Mouse (Mus musculus): ENCODE results near the gene Hic1. TPM values are rescaled to one million over a fixed set of nuclear protein-coding genes. Genes with fewer than 3 reads are reported as not detected.

The Hic1 gene
- 1 to 10 TPM in 1 of 2 experiments, under 1 TPM in 1; 0.02 to 1.7 TPM for polyA plus RNA-seq (2012; fragmentation: generic; extraction: Trizol)

DNA sequence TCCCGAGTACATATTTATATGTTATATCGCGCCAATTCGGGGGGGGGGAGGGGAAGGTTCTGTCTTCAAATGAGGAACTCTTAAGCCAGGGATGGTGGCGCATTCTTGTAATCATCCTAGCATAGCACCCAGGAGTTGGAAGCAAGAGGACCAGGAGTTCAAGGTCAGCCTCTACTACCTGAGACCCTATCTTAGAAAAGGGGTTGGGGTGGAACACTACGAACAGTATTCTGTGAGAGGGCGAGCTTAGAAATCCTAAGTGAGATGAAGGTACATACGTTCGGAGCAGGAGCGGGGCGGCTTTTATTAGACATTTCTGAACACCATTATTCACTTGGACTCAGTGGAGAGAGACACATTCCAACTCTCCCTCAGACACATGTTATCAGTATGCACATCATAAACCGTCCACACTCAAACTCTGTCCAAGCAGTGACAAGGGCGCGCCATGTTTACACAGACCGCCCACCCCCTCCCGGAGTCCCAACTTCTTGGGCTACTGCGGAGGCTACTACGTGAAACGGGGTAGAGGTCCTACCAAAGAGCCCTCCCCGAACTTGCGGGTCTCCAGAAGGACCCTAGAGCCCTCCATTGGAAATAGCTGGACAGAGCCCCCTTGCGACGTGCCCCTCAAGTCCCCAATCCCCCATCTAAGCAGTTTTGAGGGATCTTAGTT is at the start of gene Hic1:
Gene Hic1 (minus strand): TSS at position 115 of the 676 bp plus-strand sequence.

DNA sequence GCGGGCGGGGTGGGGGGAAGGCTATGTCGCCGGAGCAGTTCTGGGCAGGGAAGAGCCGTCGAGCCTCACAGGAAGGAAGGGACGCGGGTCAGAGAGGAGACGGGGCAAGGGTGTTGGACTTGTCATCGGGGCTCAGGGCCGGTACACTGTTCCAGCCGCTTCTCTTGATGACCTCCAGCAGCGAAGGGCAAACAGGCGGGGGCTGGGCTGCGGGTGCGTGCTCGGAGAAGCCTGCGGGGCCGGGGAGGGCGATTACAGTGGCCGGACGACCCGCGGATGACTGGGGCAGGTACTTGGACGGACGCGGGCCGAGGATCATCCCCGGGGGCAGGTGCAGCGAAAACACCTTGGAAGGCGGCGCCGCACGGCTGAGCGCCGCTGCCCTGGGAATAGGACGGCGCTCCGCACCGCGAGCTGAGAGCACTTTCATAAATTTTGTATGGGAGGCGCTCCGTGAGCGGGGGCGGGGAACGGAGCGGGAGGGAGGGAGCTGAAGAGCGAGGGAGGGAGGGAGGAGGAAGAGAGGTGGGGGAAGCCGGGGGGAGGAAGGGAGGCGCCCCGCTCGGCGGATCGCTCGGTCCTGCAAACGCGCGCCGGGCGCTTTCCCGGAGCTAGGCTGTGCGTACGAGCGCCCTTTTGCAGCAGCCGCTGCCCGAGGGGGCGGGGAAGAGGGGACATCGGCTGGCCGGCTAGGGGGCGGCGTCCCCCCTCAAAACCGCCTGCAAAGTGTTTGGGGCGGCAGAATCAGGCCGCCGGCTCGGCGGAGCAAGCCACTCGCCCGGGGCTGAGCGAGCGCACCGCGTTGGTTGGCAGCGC is 24.1 kb upstream of the Hic1 start, which contains the start of gene Rtn4rl1:
Gene Rtn4rl1 (plus strand): TSS at position 528 of the 816 bp plus-strand sequence.

DNA sequence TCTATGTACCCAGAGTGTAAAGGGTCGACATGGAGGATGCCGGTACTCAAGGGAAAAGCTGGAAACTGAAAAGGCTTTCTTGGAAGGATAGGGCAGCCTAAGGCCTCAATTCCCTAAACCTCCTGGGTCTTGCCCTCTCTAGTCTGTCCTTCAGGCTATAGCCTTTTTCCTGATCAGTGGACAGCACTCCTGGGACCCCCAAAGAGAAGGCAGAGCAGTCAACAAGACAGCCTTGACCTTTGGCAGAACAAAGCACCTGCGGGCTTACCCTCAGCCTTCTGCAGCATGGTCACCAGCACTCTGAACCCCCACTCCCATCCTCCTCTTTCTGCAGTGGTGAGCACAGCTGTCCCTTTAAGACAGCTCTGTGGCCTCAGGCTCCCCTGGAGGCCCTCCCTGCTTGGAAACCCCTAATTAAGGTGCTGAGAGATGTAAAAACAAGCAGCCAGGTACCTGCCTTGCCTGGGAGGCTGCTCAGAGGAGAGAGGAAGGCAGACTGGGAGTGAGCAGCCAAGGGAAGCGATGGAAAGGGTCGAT is 21.7 kb upstream of the Hic1 start, which contains the start of gene Dph1:
Gene Dph1 (minus strand): TSS at position 337 of the 537 bp plus-strand sequence.

DNA sequence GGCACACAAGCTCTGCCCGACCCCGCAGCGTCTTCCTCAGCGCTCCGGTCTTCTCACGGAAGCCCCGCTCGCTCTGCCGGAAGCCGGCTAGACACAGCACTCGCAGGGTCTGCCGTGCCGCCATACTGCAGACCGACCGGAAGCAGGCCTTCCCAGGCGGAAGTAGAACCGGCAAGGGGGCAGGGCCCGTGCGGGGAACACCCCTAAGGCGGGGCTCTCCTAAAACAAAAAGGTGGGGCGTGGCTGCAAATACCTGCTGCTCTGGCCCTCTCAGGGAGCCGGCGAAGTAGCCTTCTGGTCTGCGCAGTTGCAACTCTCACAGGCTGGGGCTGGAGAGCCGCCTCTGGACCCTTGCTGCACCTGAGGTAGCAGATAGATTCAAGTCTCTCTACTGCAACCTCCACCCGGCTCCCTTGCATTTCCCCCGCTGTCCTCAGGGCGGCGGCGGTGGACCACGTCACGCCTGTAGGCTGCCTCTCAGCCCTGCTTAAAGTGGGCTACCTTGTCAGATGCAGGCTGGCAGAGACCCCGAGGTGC is 9.4 kb upstream of the Hic1 start, which contains the start of gene Ovca2:
Gene Ovca2 (minus strand): TSS at position 164 of the 537 bp plus-strand sequence.

Other genes starting within 250 kb of the Hic1 start
- 10 to 100 TPM in 1 of 2 experiments, 1 to 10 TPM in 1; 2.1 to 59.8 TPM for gene Smg6, start 243.7 kb downstream of the Hic1 start, polyA plus RNA-seq (2012; fragmentation: generic; extraction: Trizol)
- 10 to 100 TPM in 1 of 2 experiments, 1 to 10 TPM in 1; 1.2 to 19.6 TPM for gene Srr, start 243.6 kb downstream of the Hic1 start, polyA plus RNA-seq (2012; fragmentation: generic; extraction: Trizol)
- gene Ovca2, start 9.3 kb upstream of the Hic1 start, polyA plus RNA-seq (2012; fragmentation: generic; extraction: Trizol): 10 to 100 TPM; 17.6 to 18.3 TPM
- gene Dph1, start 21.7 kb upstream of the Hic1 start, polyA plus RNA-seq (2012; fragmentation: generic; extraction: Trizol): 10 to 100 TPM; 13.7 to 17.0 TPM
- gene Rtn4rl1, start 24.3 kb upstream of the Hic1 start, polyA plus RNA-seq (2012; fragmentation: generic; extraction: Trizol): 1 to 10 TPM in 1 of 2 experiments, under 1 TPM in 1; 0.06 to 1.4 TPM
- 10 to 100 TPM; 57.2 to 61.7 TPM for gene Rpa1, start 178.8 kb upstream of the Hic1 start, polyA plus RNA-seq (2012; fragmentation: generic; extraction: Trizol)
- 1 to 10 TPM; 2.1 to 4.4 TPM for gene Smyd4, start 178.9 kb upstream of the Hic1 start, polyA plus RNA-seq (2012; fragmentation: generic; extraction: Trizol)